Mouse (Mus musculus): Measurements from ENCODE around the gene Wsb2. TPM values are rescaled to one million over a fixed set of nuclear protein-coding genes. Genes with fewer than 3 reads are reported as not detected.
"Not testable (repeated sequence)": the region's sequence is repeated elsewhere in the genome, so short reads cannot be mapped to it uniquely, and the experiment has no call there.

Wsb2 gene
- polyA plus RNA-seq, 2 experiments: 59.5 to 69.4 TPM

GRCm38 (mm10) chr5:117338503-117338902 is 18.6 kb upstream of the Wsb2 start:
- no peaks in the 10 kb centered on the region for H3K9me3 ChIP-seq (ENCODE audit: control insufficient read depth, low read length)
- H3K27ac ChIP-seq (replicated peaks; ENCODE audit: low read depth, low read length): no peak overlapping the region
- no peak overlapping the region for H3K9ac ChIP-seq (ENCODE audit: low read depth, low read length, severe bottlenecking)
- H3K4me2 ChIP-seq (replicated peaks; ENCODE audit: low read depth, low read length, severe bottlenecking): no peak overlapping the region
- WGBS: 81% methylated on average over 8 of the region's 8 CpGs
- H3K4me3 ChIP-seq (replicated peaks; ENCODE audit: low read length): no peak overlapping the region
- no peaks in the 10 kb centered on the region for H3K27me3 ChIP-seq (ENCODE audit: control insufficient read depth, insufficient read depth, low read length)
- TF ChIP-seq POLR2A (IDR thresholded peaks at IDR 0.05; ENCODE audit: borderline replicate concordance, extremely low read depth, insufficient read depth, insufficient read length): no peak
- DNase-seq (ENCODE audit: low spot score) (no peak), ATAC-seq (ENCODE audit: low FRiP score, low read depth) (no peak)
- H3K36me3 ChIP-seq (ENCODE audit: control insufficient read depth, insufficient read depth, low read length): no peaks in the 10 kb centered on the region
- H3K4me1 ChIP-seq (ENCODE audit: control insufficient read depth, insufficient read depth, low read length): no peaks in the 10 kb centered on the region

GRCm38 (mm10) chr5:117340081-117340480 is 17.0 kb upstream of the Wsb2 start:
- 75% methylated on average over 6 of the region's 6 CpGs for WGBS
- no peak for TF ChIP-seq POLR2A (IDR thresholded peaks at IDR 0.05; ENCODE audit: borderline replicate concordance, extremely low read depth, insufficient read depth, insufficient read length)

GRCm38 (mm10) chr5:117341896-117342295 is 15.2 kb upstream of the Wsb2 start:
- no peak for ATAC-seq (ENCODE audit: low FRiP score, low read depth)

More at GRCm38 (mm10) chr5:117340081-117340480, 17.0 kb upstream of the Wsb2 start:
- ATAC-seq (ENCODE audit: low FRiP score, low read depth): no peak
- no peaks in the 10 kb centered on the region for H3K4me1 ChIP-seq (ENCODE audit: control insufficient read depth, insufficient read depth, low read length)
- H3K4me3 ChIP-seq (replicated peaks; ENCODE audit: low read length): no peak overlapping the region
- H3K4me2 ChIP-seq (replicated peaks; ENCODE audit: low read depth, low read length, severe bottlenecking): no peak overlapping the region
- no peaks in the 10 kb centered on the region for H3K36me3 ChIP-seq (ENCODE audit: control insufficient read depth, insufficient read depth, low read length)
- no peak overlapping the region for H3K27ac ChIP-seq (replicated peaks; ENCODE audit: low read depth, low read length)
- H3K27me3 ChIP-seq (ENCODE audit: control insufficient read depth, insufficient read depth, low read length): no peaks in the 10 kb centered on the region
- H3K9ac ChIP-seq (ENCODE audit: low read depth, low read length, severe bottlenecking): no peak overlapping the region
- no peak for DNase-seq (ENCODE audit: low spot score)
- no peaks in the 10 kb centered on the region for H3K9me3 ChIP-seq (ENCODE audit: control insufficient read depth, low read length)

GRCm38 (mm10) chr5:117344496-117344895 is 12.6 kb upstream of the Wsb2 start:
- ATAC-seq (ENCODE audit: low FRiP score, low read depth): not testable (repeated sequence)

More at GRCm38 (mm10) chr5:117341896-117342295, 15.2 kb upstream of the Wsb2 start:
- Histone ChIP-seq H3K27me3 (ENCODE audit: control insufficient read depth, insufficient read depth, low read length) (no peaks in the 10 kb centered on the region), H3K9me3 (ENCODE audit: control insufficient read depth, low read length) (no peaks in the 10 kb centered on the region), H3K4me3 (replicated peaks; ENCODE audit: low read length) (no peak overlapping the region), H3K27ac (replicated peaks; ENCODE audit: low read depth, low read length) (no peak overlapping the region), H3K9ac (ENCODE audit: low read depth, low read length, severe bottlenecking) (no peak overlapping the region), H3K36me3 (ENCODE audit: control insufficient read depth, insufficient read depth, low read length) (no peaks in the 10 kb centered on the region), H3K4me1 (ENCODE audit: control insufficient read depth, insufficient read depth, low read length) (no peaks in the 10 kb centered on the region), H3K4me2 (replicated peaks; ENCODE audit: low read depth, low read length, severe bottlenecking) (no peak overlapping the region)
- WGBS: 74% methylated on average over 6 of the region's 6 CpGs
- no peak for DNase-seq (ENCODE audit: low spot score)
- TF ChIP-seq POLR2A (IDR thresholded peaks at IDR 0.05; ENCODE audit: borderline replicate concordance, extremely low read depth, insufficient read depth, insufficient read length): no peak

GRCm38 (mm10) chr5:117345432-117345976 is 11.6 kb upstream of the Wsb2 start:
- Histone ChIP-seq H3K27ac (replicated peaks; ENCODE audit: low read depth, low read length) (no peak overlapping the region), H3K4me3 (replicated peaks; ENCODE audit: low read length) (no peak overlapping the region), H3K9me3 (ENCODE audit: control insufficient read depth, low read length) (no peaks in the 10 kb centered on the region), H3K4me2 (replicated peaks; ENCODE audit: low read depth, low read length, severe bottlenecking) (no peak overlapping the region), H3K9ac (ENCODE audit: low read depth, low read length, severe bottlenecking) (no peak overlapping the region), H3K27me3 (ENCODE audit: control insufficient read depth, insufficient read depth, low read length) (no peaks in the 10 kb centered on the region), H3K4me1 (ENCODE audit: control insufficient read depth, insufficient read depth, low read length) (no peaks in the 10 kb centered on the region), H3K36me3 (ENCODE audit: control insufficient read depth, insufficient read depth, low read length) (no peaks in the 10 kb centered on the region)
- DNase-seq (ENCODE audit: low spot score) (no peak), ATAC-seq (ENCODE audit: low FRiP score, low read depth) (no peak)
- 73% methylated on average over 5 of the region's 5 CpGs for WGBS
- TF ChIP-seq POLR2A (IDR thresholded peaks at IDR 0.05; ENCODE audit: borderline replicate concordance, extremely low read depth, insufficient read depth, insufficient read length): no peak

More at GRCm38 (mm10) chr5:117344496-117344895, 12.6 kb upstream of the Wsb2 start:
- H3K9me3 ChIP-seq (ENCODE audit: control insufficient read depth, low read length); H3K4me1 ChIP-seq (ENCODE audit: control insufficient read depth, insufficient read depth, low read length); H3K4me3 ChIP-seq (replicated peaks; ENCODE audit: low read length); H3K36me3 ChIP-seq (ENCODE audit: control insufficient read depth, insufficient read depth, low read length); H3K27ac ChIP-seq (replicated peaks; ENCODE audit: low read depth, low read length); DNase-seq (ENCODE audit: low spot score); H3K9ac ChIP-seq (ENCODE audit: low read depth, low read length, severe bottlenecking); H3K27me3 ChIP-seq (ENCODE audit: control insufficient read depth, insufficient read depth, low read length); H3K4me2 ChIP-seq (replicated peaks; ENCODE audit: low read depth, low read length, severe bottlenecking): not testable (repeated sequence)
- 94% methylated on average over 5 of the region's 5 CpGs for WGBS

GRCm38 (mm10) chr5:117346281-117346680 is 10.8 kb upstream of the Wsb2 start:
- DNase-seq (ENCODE audit: low spot score) (no peak), ATAC-seq (ENCODE audit: low FRiP score, low read depth) (no peak)
- H3K9me3 ChIP-seq (ENCODE audit: control insufficient read depth, low read length): no peaks in the 10 kb centered on the region
- no peak for TF ChIP-seq POLR2A (IDR thresholded peaks at IDR 0.05; ENCODE audit: borderline replicate concordance, extremely low read depth, insufficient read depth, insufficient read length)
- H3K36me3 ChIP-seq (ENCODE audit: control insufficient read depth, insufficient read depth, low read length): no peaks in the 10 kb centered on the region
- H3K27me3 ChIP-seq (ENCODE audit: control insufficient read depth, insufficient read depth, low read length): no peaks in the 10 kb centered on the region
- H3K27ac ChIP-seq (replicated peaks; ENCODE audit: low read depth, low read length): no peak overlapping the region
- 50% methylated on average over 3 of the region's 3 CpGs for WGBS
- H3K4me3 ChIP-seq (replicated peaks; ENCODE audit: low read length): no peak overlapping the region
- H3K9ac ChIP-seq (ENCODE audit: low read depth, low read length, severe bottlenecking): no peak overlapping the region
- H3K4me1 ChIP-seq (ENCODE audit: control insufficient read depth, insufficient read depth, low read length): no peaks in the 10 kb centered on the region
- no peak overlapping the region for H3K4me2 ChIP-seq (replicated peaks; ENCODE audit: low read depth, low read length, severe bottlenecking)
